Mouse (Mus musculus) adrenal gland, adult 8-10 months (tissue): ENCODE data around the gene Trim63. TPM values are rescaled to one million over a fixed set of nuclear protein-coding genes. Genes with fewer than 3 reads are reported as not detected.
"Not testable (repeated sequence)": the region's sequence is repeated elsewhere in the genome, so short reads cannot be mapped to it uniquely, and the experiment has no call there.

Source experiments
- DNase-seq: peaks from one replicate; pipeline ENCODE4 v3.0.0; 2022
- total RNA-seq, 4 experiments: library from RNA; stranded (reverse); gene quantifications; 2 replicates each; pipeline ENCODE4 v1.2.4; 2022

Gene Trim63
- total RNA-seq, 4 experiments from 2014 or later: not detected

DNA sequence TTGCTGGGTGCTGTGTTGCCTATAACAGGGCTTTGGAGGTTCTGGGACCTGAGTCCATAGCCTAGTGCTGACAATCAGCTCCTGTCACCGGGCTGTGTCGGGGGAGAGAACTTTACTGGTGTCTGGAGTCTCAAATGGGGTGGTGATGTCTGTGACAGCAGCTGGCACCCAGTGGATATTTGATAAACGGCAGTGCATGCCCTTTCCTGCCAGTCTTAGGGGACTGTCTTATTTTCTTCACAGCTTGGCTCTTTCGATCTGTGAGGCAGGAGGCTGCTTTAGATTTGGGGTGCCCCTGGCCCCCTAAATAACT is 15.5 kb upstream of the Trim63 start:
- DNase-seq: no peak

DNA sequence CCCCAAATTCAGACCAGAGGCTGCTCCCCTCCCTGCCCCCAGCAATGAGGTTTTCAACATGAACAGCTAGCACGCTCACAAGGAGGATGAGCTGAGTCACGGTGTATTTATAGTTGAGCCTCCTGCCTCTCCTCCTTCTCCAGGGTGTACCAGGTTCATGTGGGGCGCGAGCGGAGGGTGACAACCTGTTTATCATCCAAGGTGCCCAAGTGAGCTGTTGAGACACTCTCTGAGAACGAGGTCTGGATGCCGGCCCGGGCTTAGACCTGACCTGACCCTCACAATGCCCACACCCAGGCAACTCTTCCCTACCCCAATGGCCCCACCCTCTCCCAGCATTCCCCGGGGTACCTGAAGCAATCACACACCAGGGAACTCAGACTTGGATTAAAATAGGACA is 14.6 kb upstream of the Trim63 start:
- no peak for DNase-seq

DNA sequence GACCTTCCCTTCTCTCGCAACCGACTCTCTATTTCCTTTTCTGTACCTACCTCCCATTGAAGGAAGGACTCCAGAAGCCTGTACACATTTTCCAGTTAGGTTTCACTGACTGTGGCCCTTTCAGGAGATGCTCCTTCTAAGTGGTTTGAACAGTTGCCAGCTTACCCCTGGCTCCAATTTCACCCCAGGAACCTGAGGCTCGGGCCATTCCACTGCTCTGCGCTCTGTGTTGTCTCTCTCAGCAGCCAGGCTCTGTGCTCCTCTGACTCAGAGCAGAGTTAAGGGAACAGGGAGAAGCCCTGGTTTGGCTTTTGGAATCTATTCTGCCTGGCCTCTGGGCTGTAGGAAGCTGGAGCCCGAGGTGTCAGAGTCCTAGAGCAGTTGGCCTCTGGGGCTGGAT is 12.8 kb upstream of the Trim63 start:
- DNase-seq: no peak

DNA sequence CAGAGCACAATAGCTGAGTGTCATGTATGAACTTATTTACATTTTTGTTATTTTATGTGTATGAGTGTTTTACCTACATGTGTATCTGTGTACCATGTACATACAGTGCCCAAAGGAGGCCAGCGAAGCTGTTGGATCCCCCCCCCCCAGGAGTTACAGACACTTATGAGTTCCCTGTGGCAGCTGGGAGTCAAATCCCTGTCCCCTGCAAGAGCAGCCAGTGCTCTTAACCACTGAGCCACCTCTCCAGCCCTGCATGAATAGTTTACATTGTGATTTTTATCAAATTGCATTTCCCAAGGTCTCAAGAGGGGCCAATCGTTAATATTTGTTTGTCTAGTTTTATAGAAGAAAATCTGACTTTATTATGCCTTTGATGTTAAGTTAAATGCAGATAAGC is 8.0 kb upstream of the Trim63 start:
- no peak for DNase-seq

DNA sequence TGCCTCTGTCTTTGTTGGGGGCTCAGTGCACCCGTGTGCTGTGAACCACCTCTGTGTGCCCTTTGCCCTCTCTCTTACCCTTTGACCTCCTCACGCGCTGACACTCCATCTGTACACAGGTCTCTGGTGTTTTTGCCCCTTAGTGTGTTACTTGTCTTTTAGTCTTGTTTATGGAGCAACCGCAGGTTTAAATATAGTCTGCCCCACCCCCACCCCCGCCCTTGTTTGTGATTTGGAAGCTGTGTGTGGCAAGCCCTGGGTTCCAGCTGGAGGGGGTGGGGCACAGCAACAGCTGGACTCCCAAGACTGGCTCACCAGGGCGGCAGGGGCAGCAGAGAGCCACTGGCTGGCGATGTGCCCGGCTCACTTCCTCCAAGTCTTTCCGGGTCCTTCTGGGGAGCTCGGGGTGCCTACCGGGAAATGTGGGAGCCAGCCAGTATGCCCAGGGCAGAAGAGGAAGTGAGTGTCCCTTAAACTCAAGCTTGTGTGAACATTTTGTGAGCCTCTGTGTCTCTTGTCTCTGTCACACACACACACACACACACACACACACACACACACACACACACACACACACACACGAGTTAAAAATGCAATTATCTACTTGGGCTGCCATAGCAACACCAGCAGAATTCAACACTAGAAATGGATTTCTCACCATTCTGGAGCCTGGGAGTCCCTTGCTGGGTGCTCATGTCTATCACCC is 7.4 kb upstream of the Trim63 start:
- peak; percentile 29 for DNase-seq

DNA sequence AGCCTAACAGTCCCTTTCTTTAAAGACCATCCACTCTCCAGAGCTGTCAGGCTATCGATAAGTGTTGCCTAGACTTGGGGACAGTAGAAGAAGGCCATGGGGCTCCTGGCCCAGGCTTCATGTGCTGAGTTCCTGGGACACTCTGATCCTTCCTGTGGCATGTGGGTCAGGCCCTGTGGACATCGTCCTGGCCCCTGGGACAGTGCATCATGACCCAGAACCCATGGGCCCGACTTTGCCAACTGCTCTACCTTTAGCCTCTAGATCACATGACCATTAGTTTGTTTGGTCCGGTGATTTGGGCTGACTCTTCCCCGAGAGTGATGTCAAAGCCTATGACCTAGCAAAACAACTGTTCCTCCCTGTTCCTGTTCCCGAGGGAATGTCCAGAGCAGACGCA is 4.8 kb upstream of the Trim63 start:
- no peak for DNase-seq

DNA sequence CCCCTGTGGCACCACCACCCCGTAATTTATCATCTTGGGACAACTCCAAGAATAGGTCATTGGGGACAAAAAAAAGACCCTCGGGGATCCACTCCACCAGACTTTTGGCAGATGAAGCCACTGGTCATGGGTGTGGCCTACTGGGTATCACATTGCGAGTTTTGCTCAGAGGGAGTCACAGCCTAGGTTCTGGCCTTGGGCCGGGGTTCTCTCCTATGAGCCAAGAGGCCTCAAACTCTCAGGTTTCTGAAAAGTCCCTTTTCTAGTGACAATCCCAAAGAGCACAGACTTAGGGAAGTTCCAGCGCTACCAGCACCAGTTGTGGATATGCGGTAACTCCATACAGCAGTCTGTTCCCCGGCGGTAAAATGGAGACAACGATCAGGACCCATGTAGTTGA is 4.3 kb upstream of the Trim63 start:
- no peak for DNase-seq

DNA sequence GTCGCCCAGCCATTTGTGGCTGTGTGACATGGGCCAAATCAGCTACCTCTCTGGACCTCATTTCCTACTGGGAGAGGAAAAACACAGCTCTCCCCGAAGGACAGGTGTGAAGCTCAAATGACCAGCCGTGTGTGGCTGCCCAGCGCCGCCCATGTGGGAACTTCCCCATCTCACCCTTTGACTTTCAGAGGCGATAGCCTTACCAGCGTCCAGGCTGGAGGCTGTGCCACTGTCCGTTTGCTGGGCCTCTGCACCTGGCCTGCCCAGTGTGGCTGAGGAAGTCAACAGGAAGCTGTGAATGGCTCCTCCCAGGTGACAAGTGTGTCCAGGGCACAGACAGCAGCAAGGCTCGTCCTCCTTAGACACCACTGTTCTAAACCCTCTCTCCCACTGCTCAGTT is 3.1 kb upstream of the Trim63 start:
- DNase-seq: no peak

DNA sequence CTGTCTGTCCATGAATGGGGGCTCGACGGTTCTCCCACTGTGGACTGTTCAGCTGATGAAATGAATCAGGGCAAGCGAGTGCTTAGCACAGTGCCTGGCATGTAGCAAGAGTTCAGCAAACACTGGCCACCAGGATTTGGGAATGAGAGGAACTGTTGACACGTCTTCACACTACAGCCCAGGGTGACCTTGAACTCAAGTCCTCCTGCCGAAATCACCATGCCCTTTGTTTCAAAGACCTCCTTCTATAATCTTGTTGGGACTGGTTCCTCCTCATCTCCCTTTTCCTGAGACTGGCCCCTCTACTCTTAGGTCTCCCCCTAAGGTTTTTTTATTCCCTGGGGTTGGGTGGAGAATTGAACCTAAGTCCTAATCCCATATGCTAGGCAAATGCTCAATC is 2.6 kb upstream of the Trim63 start:
- DNase-seq: no peak

DNA sequence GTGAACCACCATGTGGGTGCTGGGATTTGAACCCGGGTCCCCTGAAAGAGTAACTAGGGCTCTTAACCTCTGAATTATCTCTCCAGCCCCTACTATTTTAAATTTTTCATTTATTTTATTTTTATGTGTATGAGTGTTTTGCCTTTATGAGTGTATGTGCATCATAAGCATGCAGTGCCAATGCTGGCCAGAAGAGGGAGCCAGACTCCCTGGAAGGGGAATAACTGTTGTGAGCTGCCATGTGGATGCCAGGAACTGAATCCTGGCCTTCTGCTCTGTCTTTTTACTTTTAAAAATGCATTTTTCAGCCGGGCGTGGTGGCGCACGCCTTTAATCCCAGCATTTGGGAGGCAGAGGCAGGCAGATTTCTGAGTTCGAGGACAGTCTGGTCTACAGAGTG is 2.0 kb upstream of the Trim63 start:
- no peak for DNase-seq

DNA sequence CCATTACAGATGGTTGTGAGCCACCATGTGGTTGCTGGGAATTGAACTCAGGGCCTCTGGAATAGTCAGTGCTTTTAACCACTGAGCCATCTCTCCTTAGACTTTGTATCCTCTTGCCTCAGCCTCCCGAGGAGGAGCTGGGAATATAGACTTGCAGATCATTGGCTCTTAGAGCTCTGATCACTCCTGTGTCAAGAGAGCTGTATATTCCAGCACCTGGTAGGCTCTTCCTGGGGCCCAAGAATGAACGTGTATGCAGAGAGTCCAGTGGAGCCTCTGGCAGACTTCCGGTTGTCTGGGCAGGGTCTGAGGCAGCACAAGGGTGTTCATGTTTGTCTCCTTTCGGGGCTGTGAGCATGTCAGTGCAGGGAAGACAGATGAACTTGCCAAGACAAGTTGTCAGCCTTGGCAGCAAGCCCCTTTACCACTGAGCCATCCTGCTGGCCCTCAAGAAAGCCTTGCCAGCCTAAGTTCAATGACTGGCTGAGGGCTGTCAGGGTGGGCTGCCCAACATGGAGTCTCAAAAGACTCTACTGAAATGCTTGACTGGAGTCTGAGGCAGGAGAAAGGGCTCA is 752 bp upstream of the Trim63 start:
- no peak for DNase-seq

DNA sequence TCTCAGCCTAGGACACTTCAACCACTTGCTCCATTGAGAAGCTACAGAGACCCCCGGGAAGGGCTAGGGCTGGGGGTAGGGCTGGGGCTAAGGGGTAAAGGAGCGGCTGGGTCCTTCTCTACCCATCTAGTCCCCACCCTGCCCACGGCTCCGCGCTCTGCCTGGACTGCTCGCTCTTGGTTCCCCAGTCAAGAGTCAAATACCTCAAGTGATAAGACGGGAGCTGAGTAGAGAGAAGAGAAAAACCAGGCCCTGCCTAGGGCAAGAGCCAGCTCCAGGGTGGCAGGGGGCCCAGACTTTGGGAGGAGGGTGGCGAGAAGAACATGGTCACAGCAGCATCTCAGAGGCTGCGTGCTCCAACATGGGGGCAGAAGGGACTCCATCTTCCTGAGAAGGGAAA is 550 bp downstream of the Trim63 start:
- DNase-seq: no peak

DNA sequence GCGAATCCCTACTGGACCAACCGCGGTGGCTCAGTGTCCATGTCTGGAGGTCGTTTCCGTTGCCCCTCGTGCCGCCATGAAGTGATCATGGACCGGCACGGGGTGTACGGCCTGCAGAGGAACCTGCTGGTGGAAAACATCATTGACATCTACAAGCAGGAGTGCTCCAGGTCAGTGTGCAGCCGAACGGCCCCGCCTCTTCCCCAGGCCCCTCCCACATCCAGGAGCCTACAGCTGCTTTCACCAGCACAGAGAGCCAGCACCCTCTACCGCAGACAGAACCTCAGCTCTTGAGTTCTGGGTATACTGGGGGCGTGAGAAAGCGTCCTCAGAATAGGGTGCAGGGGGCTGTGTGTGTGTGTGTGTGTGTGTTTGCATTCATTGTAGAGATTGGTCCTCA is 1.5 kb downstream of the Trim63 start:
- DNase-seq: no peak

DNA sequence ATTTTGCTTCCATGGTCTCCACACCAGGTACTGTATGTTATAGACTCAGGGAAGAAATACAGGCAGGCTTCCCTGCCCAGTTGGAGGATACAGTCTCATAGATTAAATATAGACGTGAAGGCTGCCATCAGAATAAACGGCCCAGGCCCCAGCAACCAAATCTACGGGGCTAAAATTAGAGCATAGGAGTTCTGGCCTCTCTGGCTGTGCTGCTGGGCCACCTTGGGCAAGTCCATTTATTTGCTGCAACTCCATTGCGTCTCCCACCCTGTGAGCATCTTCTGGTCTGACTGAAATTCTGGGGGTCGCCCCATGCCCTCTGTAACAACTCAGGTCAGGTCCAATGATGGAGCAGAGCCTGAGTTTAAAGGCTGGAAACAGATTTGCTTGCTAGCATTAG is 4.2 kb downstream of the Trim63 start:
- DNase-seq: no peak

DNA sequence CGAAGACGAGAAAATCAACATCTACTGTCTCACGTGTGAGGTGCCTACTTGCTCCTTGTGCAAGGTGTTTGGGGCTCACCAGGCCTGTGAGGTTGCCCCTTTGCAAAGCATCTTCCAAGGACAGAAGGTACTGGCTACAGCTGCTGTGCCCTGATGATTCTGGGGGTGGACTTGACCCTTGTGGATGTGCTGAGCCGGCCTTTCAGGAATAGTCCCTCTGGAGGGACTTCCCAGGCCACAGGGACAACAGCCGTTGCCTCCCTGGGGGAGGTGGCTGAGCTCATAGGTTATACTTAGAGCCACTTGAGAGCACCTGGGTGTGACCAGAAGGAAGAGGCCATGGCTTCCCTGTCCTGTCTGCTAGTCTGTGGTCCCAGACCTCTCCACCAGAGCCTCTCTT is 4.8 kb downstream of the Trim63 start:
- DNase-seq: no peak

DNA sequence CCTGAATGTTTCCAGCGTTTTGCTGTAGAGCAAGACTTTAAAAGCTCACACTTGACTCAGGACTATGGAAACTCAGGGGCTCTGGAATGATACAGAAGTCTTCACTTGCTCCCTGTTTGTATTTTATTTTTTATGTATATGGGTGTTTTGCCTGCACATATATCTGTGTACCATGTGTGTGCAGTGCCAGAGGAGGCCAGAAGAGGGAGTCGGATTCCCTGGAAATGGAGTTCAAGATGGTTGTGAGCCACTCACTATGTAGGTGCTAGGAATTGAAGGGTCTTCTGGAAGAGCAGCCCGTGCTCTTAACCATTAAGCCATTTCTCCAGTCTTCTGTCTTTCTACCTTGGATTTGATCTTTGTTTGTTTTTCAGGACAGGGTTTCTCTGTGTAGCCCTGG is 6.6 kb downstream of the Trim63 start:
- no peak for DNase-seq

DNA sequence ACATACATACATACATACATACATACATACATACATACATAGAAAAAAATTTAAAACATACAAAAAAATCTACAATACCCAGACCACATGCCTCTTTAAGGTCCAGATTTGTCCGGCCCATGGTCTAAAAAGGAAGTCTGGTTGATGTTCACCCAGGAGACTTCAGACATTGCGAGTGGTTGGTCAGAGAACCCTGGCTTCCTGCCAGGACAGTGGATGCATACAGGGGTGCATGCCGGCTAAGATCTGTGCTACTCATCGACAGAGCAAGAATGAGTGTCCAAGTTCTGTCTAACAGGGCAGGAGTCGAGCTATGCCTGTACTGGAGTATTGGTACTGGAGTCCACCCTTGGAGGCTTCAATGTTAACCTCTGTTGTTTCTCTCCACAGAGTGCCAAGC is 9.7 kb downstream of the Trim63 start:
- DNase-seq: no peak

DNA sequence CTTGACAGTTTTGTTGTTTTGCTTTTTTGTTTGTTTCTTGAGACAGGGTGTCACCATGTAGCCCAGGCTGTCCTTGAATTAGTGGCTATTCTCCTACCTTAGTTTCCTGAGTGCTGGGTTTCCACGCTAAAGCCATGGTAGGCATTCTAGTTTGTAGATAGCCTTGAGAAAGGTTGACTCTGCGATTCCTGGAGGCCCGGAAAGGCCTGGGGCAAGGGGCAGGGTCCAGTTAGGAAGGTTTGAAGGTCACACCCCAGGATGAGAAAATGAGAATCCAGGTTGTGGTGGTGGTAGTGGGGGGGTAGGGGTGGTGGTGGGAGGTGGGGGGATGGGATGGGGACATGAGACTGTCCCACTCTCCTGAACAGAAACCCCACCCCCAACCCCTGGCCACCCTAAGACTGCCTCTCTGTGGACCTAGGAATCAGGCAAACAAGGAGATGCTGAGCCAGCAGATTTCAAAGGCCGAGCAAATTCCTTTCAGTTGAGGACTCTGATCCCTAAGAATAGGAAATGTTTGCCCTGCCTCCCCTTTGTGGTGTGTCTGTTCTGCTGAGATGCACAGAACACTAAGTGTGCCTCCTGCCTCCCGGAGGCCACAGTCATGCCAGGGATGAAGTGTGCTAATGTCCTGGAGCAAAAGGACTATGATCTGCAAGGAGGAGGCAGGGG is 12.1 kb downstream of the Trim63 start:
- no peak for DNase-seq

DNA sequence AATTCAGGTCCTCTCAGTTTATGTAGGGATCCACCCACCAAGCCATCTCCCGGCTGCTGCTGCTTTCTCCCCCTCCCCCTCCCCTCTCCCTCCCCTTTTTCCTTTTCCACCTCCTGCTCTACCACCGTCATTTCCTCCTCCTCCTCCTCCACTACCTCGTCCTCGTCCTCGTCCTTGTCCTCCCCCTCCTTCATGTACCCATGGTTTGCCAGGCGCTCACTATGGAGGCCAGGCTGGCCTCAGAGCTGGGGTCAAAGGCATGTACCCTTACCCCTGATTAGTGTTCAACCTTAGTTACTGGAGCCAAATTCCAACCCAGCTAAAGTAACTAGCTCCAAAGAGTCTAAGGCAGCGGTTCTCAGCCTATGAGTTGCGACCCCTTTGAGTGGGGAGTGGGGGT is 13.2 kb downstream of the Trim63 start:
- DNase-seq: no peak

DNA sequence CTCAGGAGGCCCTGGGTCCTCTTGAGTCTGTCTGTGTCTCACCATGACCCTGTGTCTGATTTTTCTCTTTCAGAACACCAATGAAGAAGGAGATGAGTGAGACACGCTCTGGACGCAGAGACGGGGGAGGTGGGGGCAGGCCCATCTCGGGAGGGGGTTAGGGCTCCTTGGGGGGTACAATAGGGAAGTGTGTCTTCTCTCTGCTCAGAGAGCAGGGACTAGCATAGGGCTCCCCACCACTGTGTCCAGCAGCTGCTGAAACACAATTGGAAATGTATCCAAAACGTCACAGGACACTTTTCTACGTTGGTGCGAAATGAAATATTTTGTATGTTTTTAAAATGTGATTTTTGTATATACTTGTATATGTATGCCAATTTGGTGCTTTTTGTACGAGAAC is 13.9 kb downstream of the Trim63 start:
- DNase-seq: no peak

DNA sequence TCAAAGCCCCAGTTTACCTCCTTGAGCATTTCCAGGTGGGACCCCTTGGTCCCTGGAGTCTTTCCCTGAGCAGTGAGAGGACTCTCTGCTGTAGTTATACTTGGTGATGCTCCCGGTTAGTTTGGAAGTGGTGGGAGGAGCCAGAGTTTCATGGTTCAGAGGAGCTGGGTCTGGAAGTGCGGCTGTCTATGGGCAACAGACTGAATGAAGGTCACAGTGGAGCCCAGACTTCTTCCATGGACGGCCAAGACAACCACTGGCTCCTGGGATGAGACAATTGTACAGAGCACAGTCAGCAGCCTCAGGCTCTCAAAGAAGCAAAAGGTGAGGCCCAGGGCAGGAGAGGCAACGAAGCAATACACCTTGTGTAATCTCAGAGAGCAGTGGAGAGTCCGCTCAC is 15.4 kb downstream of the Trim63 start:
- DNase-seq: no peak

DNA sequence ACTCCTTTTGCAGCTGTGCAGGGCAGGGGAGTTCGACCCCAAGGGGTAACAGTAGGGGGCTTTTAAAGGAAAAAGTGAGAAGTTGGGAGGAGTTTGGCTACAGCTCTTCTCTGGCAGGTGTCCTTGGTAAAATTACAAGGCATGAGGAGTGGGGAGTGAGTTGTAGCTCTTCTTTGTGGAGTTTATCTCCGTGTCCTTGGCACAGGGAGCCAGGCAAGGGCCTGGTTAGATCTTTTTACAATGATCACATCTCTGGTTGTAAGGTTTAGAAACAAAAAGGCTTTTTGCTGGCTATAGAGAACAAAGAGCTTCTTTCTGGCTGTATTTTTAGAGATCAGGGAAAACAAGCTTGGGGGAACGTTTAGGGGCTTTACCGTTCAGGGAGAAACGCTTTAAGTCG is 26.3 kb downstream of the Trim63 start:
- not testable (repeated sequence) for DNase-seq

DNA sequence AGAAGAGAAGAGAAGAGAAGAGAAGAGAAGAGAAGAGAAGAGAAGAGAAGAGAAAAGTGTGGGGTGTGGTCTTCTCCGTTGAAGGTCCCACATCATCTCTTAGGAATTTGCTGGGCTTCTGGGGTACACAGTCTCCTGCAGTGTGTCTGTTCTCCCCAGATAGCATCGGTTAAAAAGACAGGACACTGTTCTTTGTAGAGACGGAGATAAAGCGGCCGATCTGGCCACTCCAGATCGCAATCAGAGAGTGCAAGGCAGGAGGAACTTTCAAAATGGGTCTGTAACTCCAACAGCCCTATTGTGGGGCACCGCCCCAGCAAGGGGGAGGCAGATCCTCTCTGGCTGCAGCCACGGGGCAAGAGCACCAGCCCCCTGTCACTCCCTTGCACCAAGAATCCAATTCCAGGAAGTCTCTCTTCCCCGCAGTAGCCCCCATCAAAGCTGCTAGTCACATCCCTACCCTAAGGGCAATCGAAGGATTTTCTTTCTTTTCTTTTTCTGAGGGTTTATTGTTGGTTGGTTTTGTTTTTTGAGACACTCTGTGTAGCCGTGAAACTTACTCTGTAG is 27.4 kb downstream of the Trim63 start:
- no peak for DNase-seq
